Mouse (Mus musculus) adrenal gland, adult 18-20 months (tissue): ENCODE measurements around the gene Usp13. TPM values are rescaled to one million over a fixed set of nuclear protein-coding genes. Genes with fewer than 3 reads are reported as not detected.

ENCODE experiments used
- DNase-seq, 2 experiments: peaks; one replicate each; pipeline ENCODE4 v3.0.0; 2021 to 2022; ENCODE audit warnings: low spot score in 2 of 2
- long read RNA-seq, 2 experiments: library from polyadenylated mRNA; stranded (forward); transcript quantifications; one replicate each; pipeline ENCODE4 v2.0.0; 2021
- total RNA-seq, 2 experiments: library from RNA; stranded (reverse); gene quantifications; 1 replicate in 1 of 2; 2 replicates in 1 of 2; pipeline ENCODE4 v1.2.3; 2021

Gene Usp13
- total RNA-seq = 1 to 10 TPM; 3.1 to 4.4 TPM
- long read RNA-seq, experiment 1, full-length matches to known transcripts = 2 of 4 reads
- long read RNA-seq, experiment 1, partial matches to known transcripts = 0 of 4 reads
- long read RNA-seq, experiment 1, other reads (novel, unspliced or antisense) = 2 of 4 reads
- long read RNA-seq, experiment 2, full-length matches to known transcripts = 5 of 8 reads
- long read RNA-seq, experiment 2, partial matches to known transcripts = 0 of 8 reads
- long read RNA-seq, experiment 2, other reads (novel, unspliced or antisense) = 3 of 8 reads

DNA sequence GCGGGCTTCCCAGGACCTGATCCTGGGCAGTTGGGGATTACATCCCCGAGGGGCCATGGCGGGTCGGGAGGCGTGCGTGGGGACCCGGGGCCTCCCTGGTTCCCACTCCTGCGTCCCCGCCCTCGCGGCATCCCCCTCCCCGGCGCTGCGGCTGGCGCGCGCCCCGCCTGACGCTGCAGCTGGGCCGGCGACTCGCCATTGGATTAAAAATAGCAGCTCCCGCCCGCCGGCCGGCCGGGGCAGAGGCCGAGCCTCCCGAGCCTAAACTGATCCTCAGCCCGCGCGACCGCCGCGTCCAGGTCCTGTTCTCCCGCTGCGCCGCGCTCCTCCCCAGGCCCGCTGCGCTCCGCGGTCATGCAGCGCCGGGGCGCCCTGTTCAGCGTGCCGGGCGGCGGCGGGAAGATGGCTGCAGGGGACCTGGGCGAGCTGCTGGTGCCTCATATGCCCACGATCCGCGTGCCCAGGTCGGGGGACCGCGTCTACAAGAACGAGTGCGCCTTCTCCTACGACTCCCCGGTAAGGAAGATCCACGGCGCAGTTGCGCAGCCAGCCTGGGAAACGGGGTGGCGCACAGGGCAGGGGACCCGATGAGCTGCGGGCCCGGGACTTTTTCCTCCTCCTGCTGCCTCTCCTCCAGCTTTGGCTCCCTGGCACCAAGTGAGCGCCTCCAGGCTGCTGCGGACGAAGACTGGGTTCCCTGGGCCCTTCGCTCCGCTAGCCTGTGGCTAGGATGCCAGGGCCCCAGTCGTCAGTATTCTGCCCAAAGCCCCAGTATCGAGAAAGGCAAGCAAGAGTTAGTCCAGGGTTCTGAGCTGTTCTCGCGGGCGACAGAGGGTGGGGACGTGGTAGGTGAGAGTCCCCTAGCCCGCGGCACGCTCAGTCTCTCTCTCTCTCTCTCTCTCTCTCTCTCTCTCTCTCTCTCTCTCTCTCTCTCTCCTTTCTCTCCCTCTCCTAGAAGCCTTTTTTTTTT lies at the start of gene Usp13:
TSS of gene Usp13 (plus strand) at position 190 of the 970 bp plus-strand sequence.
- DNase-seq = peak; percentile 63 to 79

GRCm38 (mm10) chr3:32770781-32771180 lies 46.6 kb upstream of the Usp13 start:
- no peak for DNase-seq

DNA sequence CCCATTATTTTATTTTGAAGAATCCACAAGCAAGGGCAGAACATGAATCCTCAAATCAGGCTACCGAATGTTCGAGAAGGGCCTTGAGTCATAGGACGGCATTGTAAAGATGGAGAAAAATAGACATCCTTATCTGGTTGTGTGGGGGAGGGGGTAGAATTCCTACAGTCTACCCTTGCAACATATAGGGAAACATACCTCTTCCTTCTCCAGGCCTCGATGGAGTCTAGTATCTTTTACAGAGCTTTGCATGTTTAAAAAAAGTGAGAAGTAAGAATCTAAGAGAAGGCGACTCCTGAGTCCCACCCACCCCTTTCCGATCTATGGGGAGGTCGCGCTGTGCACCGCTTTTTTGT lies 367 bp upstream of the Usp13 start:
- no peak for DNase-seq

- peak in 1 of 2 experiments; percentile 19 for DNase-seq
Observed at GRCm38 (mm10) chr3:32818327-32818900, 1.1 kb downstream of the Usp13 start.

DNA sequence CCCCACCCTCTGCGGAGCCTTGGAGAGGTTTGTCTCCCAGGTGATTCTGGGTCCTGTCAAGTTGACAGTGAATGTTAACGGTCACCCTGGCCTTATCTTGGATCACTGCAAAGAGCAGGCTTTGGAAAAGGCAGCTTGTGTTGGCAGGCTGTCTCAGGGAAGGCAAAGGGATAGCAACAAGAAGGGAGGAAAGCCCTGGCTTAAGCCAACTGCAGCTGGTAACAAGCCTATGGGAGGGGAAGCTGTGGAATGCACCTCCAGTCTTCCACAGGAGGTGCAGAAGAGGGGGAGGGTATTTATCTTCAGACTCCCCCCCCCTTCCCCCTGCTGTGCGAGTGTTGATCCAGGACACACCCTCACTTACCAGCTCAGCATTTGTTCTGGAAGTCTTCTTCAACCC lies 5.3 kb downstream of the Usp13 start:
- DNase-seq = no peak

DNA sequence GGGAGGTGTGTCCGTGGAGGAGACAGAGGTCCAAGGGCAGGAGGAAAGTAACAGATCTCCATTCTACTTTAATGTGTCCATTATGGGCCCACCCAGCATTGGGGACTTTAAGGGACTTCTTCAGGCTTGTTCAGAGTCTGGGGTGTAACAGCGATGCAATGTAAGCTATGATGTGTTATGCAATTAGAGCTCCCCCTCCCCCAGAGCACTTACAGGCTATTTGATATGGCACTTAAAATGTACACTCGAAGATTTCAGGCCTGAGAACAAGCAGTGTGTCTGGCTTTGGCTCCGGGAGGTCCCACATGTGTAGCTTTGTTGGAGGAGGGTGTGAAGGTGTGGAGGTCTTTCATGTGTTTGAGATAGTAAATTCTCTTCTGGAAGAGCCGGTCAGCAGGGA lies 7.6 kb downstream of the Usp13 start:
- no peak for DNase-seq

GRCm38 (mm10) chr3:32825964-32826479 lies 8.7 kb downstream of the Usp13 start:
- DNase-seq = no peak

- DNase-seq = no peak
Observed at GRCm38 (mm10) chr3:32826701-32827100, 9.4 kb downstream of the Usp13 start.

DNA sequence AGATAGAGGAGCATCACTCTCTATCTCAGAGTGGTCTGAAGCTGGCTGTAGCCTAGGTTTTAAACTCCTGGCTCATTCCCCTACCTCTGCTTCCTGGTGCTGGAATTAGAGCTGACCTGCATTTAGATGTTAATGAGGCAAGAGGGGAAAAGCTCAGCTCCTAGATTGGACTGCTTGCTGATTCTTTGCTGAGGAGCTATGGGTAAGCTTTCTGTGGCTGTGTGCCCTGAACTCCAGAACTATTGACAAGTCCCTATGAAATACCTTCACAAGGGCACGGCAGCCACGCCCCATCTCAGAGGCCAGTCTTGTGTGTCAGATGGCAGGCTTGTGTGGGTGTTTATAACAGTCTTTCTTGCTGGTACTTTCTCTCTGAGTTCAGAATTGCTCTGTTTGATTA lies 16.5 kb downstream of the Usp13 start:
- DNase-seq = no peak

DNA sequence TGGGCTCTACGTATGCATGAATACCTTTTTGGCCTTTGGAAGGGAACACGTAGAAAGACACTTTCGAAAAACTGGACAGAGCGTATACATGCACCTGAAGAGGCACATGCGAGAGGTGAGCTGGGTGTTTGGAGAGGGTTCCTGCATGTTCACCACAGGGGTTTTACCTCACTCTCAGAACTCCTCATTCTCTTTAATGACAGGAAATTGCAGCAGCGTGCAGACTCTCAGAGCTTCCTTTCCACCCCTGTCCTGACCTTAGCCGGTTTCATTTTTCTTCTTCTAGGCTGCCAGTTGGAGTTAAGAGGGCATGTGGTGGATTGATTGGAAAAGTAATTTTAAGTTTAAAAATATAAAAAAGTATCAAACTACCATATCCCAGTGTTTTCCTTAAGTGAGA lies 20.5 kb downstream of the Usp13 start:
- DNase-seq = no peak

GRCm38 (mm10) chr3:32856362-32857107 lies 39.2 kb downstream of the Usp13 start:
- DNase-seq = no peak

DNA sequence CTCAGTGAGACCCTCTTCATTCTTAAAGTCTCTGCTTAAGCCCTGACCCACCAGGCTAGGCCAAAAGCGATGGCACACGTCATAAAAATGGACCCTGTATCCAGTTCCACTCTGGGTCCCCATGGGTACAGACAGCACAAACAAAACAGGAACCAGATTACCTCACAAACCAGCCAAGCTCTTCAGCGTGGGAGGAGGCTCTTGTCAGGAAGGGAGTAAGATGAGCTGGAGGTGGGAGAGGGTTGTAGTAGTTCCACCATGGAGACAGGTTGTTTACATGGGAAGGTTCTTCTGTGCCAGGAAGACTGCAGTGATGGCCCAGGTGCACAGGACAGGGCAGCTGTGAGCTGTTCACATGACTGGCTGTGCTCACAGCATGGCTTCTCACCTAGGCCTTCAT lies 53.7 kb downstream of the Usp13 start:
- DNase-seq = no peak

DNA sequence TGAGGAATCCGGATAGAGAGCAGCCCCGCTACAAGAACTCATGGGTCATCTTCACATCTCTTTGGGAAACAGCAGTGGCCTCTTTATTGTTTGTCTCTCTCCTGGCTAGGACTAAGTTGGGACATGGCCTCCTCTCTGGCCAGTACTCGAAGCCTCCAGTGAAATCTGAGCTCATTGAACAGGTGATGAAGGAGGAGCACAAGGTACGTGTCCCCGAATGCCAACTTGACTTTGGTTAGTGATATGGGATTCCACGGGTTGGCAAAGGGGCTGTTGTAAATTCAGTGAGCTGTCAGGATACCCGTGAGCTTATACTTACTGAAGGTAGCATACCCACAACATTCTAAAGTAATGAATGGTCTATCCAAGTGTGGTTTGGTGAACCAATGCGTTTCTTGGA lies 69.0 kb downstream of the Usp13 start:
- no peak for DNase-seq

DNA sequence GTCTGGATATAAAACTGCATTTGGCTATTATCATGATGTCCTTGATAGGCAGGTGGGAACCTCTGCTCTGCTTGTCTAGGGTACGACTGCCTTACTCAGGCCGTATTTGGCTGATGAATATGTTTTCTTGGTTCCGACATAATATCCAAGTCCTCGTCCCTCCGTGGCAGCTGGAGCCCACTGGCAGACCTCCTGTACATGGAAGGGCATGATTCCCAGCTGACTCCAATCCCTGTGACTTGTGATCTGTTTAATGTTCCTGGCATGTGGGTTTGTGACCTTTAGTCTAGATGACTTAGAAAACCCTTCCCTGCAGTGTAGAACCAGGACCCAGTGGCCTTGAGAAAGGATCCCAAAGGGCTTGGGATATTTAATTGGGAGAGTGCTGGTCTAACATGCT lies 71.5 kb downstream of the Usp13 start:
- DNase-seq = no peak

- no peak for DNase-seq
Observed at GRCm38 (mm10) chr3:32890174-32890573, 72.8 kb downstream of the Usp13 start.

DNA sequence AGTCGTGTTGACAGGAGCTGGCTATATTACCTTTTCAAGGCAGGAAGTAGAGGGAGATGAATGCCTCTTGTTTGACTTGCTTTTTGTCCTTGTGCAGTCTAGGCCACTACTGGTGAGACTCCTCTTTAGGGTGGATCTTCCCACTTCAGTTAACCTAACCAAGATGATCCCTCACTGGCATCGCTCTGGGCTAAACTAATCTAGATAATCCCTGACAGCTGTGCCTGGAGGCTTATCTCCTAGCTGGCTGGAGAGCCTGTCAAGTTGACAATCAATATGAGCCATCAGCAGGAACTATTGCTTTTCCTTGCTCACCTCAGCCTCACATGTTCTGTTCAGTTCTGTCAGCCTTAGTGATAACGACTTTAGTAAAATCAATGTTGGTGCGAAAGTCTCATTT lies 86.1 kb downstream of the Usp13 start:
- DNase-seq = no peak

DNA sequence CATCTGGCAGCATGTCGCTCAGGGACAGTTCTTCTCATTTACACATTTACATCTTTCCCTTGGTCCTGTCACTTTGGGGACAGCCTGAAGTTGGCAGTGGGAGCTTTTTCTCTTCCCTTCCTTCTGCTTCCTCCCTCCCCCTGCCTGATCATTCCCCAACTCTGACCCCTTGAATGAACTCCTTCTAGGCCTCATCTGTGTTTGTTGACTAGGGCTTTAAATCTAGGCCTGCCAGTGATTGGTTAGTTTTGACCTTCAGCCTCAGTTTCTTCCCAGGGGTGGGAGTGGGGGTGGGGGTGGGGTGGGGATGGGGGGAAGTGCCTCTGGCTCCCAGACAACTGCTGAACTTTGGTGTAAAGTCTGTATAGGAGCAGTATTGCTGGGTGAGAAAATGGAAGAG lies 87.3 kb downstream of the Usp13 start:
- no peak for DNase-seq

DNA sequence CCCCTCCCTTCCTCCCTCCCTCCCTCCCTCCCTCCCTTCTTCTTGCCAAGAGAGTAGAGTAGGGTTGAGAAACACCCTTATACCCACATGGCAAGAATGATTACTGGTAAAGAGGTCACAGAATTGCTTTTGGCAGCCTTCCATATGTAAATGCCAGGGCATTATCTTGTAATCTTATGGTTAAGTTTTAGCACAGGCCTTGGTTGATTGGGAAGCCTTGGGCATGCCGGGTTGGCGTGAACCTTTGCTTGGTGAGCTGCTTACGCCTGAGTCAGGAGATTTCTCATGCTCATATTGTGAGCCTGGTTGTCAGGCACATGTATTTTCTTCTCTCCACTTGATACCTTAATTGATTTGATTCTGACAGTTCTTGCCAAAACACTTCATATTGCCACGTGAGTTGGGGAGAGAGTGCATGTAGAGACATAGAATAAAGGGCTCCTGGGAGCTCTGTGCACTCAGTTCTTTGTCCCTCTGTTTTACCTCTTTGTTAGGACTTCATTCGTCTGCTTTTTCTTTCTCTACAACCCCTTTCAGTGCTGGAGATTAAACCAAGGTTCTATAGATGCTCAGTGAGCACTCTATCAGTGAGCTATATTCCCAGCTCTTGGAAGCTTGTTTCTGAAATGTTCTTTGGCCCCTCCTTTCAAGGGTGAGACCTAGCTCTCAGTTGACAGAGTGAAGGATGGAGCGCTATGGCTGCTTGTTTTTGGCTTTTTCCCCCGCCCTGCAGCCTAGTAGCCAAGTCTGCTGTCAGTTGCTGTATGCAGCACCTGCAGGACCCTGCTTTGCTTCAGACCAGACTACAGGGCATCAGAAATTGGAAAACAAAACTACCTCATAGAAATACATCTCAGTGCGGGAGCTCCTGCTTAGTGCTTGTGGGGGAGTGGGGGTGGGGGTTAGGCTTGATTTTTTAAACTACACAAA lies 88.8 kb downstream of the Usp13 start:
- no peak for DNase-seq

- DNase-seq = no peak
Observed at GRCm38 (mm10) chr3:32908400-32908799, 91.1 kb downstream of the Usp13 start.

- DNase-seq = no peak
Observed at GRCm38 (mm10) chr3:32910071-32910551, 92.8 kb downstream of the Usp13 start.
